Mouse (Mus musculus): ENCODE data around the gene Gm49340. TPM values are rescaled to one million over a fixed set of nuclear protein-coding genes. Genes with fewer than 3 reads are reported as not detected.
"Not testable (repeated sequence)": the region's sequence is repeated elsewhere in the genome, so short reads cannot be mapped to it uniquely, and the experiment has no call there.

Gene Gm49340
- polyA plus RNA-seq, 1 experiment from 2014 or later = not detected

GRCm38 (mm10) chr11:73289621-73290020 lies 39.9 kb upstream of the Gm49340 start:
- TF ChIP-seq CTCF (IDR thresholded peaks at IDR 0.05; ENCODE audit: low read depth) = no peak
- no peaks in the 10 kb centered on the region for H3K27me3 ChIP-seq (replicated peaks; ENCODE audit: control insufficient read depth, insufficient read depth, low read length)

DNA sequence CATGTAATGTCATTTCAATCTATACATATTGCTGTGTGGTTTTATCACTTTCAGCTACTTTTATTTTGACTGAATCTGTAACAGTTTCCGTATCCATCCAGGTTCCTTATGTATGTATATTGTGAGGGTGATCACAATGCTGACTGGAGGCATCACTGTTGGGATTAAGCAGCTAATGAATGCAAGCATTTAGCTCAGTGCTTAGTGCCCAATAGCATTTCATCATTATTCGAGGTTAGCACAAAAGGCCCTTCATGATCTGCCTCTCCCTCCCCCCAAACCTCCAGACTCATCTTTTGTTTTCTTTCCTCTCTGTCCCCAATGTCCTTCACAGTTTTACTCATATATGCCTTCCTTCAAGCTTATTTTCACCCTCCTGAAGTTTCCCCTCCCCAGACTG lies 26.4 kb upstream of the Gm49340 start:
- Histone ChIP-seq H3K36me3 (ENCODE audit: control insufficient read depth, insufficient read depth) (no peaks in the 10 kb centered on the region), H3K4me2 (replicated peaks; ENCODE audit: low read depth) (no peak overlapping the region), H3K9ac (ENCODE audit: low read depth, low read length) (no peak overlapping the region), H3K4me1 (replicated peaks; ENCODE audit: control insufficient read depth, insufficient read depth, low read length) (no peaks in the 10 kb centered on the region), H3K27me3 (replicated peaks; ENCODE audit: control insufficient read depth, insufficient read depth, low read length) (no peaks in the 10 kb centered on the region), H3K27ac (ENCODE audit: low read depth, low read length) (no peak overlapping the region), H3K4me3 (ENCODE audit: low read depth, low read length) (no peak overlapping the region), H3K9me3 (ENCODE audit: control insufficient read depth) (no peaks in the 10 kb centered on the region)
- no peak for TF ChIP-seq CTCF (IDR thresholded peaks at IDR 0.05; ENCODE audit: low read depth)
- no peak for ATAC-seq
- 62% methylated on average over 2 of the region's 2 CpGs for whole genome bisulfite sequencing

More at GRCm38 (mm10) chr11:73289621-73290020, 39.9 kb upstream of the Gm49340 start:
- no peak overlapping the region for H3K9ac ChIP-seq (ENCODE audit: low read depth, low read length)
- H3K9me3 ChIP-seq (ENCODE audit: control insufficient read depth) = no peaks in the 10 kb centered on the region
- 87% methylated on average over 1 of the region's 1 CpGs for WGBS
- no peaks in the 10 kb centered on the region for H3K4me1 ChIP-seq (replicated peaks; ENCODE audit: control insufficient read depth, insufficient read depth, low read length)
- no peak overlapping the region for H3K4me3 ChIP-seq (ENCODE audit: low read depth, low read length)
- H3K27ac ChIP-seq (ENCODE audit: low read depth, low read length) = no peak overlapping the region
- H3K36me3 ChIP-seq (ENCODE audit: control insufficient read depth, insufficient read depth) = no peaks in the 10 kb centered on the region
- no peak overlapping the region for H3K4me2 ChIP-seq (replicated peaks; ENCODE audit: low read depth)
- ATAC-seq = no peak

- H3K36me3 ChIP-seq (ENCODE audit: control insufficient read depth, insufficient read depth) = no peaks in the 10 kb centered on the region
- H3K9me3 ChIP-seq (ENCODE audit: control insufficient read depth) = no peaks in the 10 kb centered on the region
- H3K4me1 ChIP-seq (replicated peaks; ENCODE audit: control insufficient read depth, insufficient read depth, low read length) = no peaks in the 10 kb centered on the region
- 49% methylated on average over 3 of the region's 3 CpGs for WGBS
- TF ChIP-seq CTCF (IDR thresholded peaks at IDR 0.05; ENCODE audit: low read depth) = no peak
- no peak overlapping the region for H3K4me3 ChIP-seq (ENCODE audit: low read depth, low read length)
- no peak overlapping the region for H3K4me2 ChIP-seq (replicated peaks; ENCODE audit: low read depth)
- no peak for ATAC-seq
- no peak overlapping the region for H3K27ac ChIP-seq (ENCODE audit: low read depth, low read length)
- H3K27me3 ChIP-seq (replicated peaks; ENCODE audit: control insufficient read depth, insufficient read depth, low read length) = no peaks in the 10 kb centered on the region
- H3K9ac ChIP-seq (ENCODE audit: low read depth, low read length) = no peak overlapping the region
Observed at GRCm38 (mm10) chr11:73315961-73316360, 13.6 kb upstream of the Gm49340 start.

GRCm38 (mm10) chr11:73318581-73318980 lies 11.0 kb upstream of the Gm49340 start:
- not testable (repeated sequence) for H3K27ac ChIP-seq (ENCODE audit: low read depth, low read length); H3K27me3 ChIP-seq (replicated peaks; ENCODE audit: control insufficient read depth, insufficient read depth, low read length); H3K4me1 ChIP-seq (replicated peaks; ENCODE audit: control insufficient read depth, insufficient read depth, low read length); H3K4me3 ChIP-seq (ENCODE audit: low read depth, low read length); H3K4me2 ChIP-seq (replicated peaks; ENCODE audit: low read depth); H3K9me3 ChIP-seq (ENCODE audit: control insufficient read depth); H3K36me3 ChIP-seq (ENCODE audit: control insufficient read depth, insufficient read depth); H3K9ac ChIP-seq (ENCODE audit: low read depth, low read length); ATAC-seq
- 52% methylated on average over 2 of the region's 2 CpGs for WGBS

DNA sequence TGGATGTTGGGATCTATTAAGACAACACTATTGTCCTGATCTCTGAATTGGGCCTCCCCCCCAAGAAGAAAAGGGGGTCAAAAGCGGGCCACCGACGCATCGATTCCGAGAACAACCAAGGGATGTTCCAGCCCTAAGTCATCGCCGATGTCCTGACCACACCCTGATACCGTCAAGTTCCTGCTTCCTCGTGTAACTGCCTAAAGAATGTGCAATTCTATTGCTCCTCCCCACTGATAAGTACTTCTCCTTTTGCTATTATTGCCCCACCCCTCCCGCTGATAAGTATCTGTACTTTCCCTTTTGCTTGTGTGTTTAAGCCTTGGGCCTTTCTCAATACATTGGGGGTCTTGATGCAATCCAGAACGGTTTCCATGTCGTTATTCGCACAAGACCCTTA lies 8.5 kb upstream of the Gm49340 start:
- H3K27ac ChIP-seq (ENCODE audit: low read depth, low read length); H3K4me3 ChIP-seq (ENCODE audit: low read depth, low read length); H3K9me3 ChIP-seq (ENCODE audit: control insufficient read depth); H3K36me3 ChIP-seq (ENCODE audit: control insufficient read depth, insufficient read depth); H3K4me1 ChIP-seq (replicated peaks; ENCODE audit: control insufficient read depth, insufficient read depth, low read length); ATAC-seq; H3K4me2 ChIP-seq (replicated peaks; ENCODE audit: low read depth); H3K27me3 ChIP-seq (replicated peaks; ENCODE audit: control insufficient read depth, insufficient read depth, low read length); H3K9ac ChIP-seq (ENCODE audit: low read depth, low read length): not testable (repeated sequence)
- WGBS = 87% methylated on average over 13 of the region's 13 CpGs

GRCm38 (mm10) chr11:73323906-73324830 lies 5.4 kb upstream of the Gm49340 start:
- WGBS = 47% methylated on average over 9 of the region's 9 CpGs
- H3K9me3 ChIP-seq (ENCODE audit: control insufficient read depth) = no peaks in the 10 kb centered on the region
- H3K36me3 ChIP-seq (ENCODE audit: control insufficient read depth, insufficient read depth) = no peaks in the 10 kb centered on the region
- no peak overlapping the region for H3K9ac ChIP-seq (ENCODE audit: low read depth, low read length)
- no peaks in the 10 kb centered on the region for H3K27me3 ChIP-seq (replicated peaks; ENCODE audit: control insufficient read depth, insufficient read depth, low read length)
- ATAC-seq = 0 out of 2 replicates have a peak, but pooled peaks have one; percentile 25
- no peak for TF ChIP-seq CTCF (IDR thresholded peaks at IDR 0.05; ENCODE audit: low read depth)
- H3K27ac ChIP-seq (ENCODE audit: low read depth, low read length) = peak overlapping the region; percentile 47; the same call in 1 of the 2 replicates
- no peak overlapping the region for H3K4me3 ChIP-seq (ENCODE audit: low read depth, low read length)
- peak overlapping the region; percentile 24; the same call in 1 of the 2 replicates for H3K4me2 ChIP-seq (replicated peaks; ENCODE audit: low read depth)
- no peaks in the 10 kb centered on the region; the same call in 1 of the 2 replicates for H3K4me1 ChIP-seq (replicated peaks; ENCODE audit: control insufficient read depth, insufficient read depth, low read length)

Measured in intestine, postnatal 0 days (tissue).